Mouse (Mus musculus): ENCODE data around the gene Zfp213. TPM values are rescaled to one million over a fixed set of nuclear protein-coding genes. Genes with fewer than 3 reads are reported as not detected.
A peak's percentile ranks its signal among the peaks of the same experiment; 100 is the strongest.

Gene Zfp213
- polyA plus RNA-seq, 1 experiment from 2014 or later: 18.1 TPM

DNA sequence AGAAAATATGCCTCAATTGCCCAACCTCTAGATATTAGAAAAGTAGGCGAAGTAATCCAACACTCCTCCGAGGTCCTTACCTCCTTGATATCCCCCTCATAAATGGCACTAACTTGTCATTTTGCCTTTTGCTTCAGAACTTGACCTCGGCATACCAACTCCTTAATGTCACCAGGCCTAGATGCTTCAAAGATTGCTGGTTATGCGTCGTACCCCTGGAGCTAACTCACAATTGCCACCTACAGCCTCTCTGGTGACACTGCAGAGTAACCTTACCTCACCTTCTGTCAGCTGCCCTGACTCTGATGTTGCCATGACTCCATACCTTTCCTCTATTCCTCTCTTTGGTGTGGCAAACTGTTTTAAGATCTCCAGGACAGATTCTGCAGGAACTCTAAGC, 2.7 kb upstream of the Zfp213 start:
- no peak for ATAC-seq (ENCODE audit: insufficient number of reproducible peaks, insufficient read depth, low FRiP score, low read depth)
- Histone ChIP-seq H3K4me2 (replicated peaks; ENCODE audit: low read depth, low read length) (no peak overlapping the region), H3K36me3 (ENCODE audit: control insufficient read depth, insufficient read depth, low read length) (no peaks in the 10 kb centered on the region), H3K9me3 (ENCODE audit: control insufficient read depth, low read depth, low read length) (no peaks in the 10 kb centered on the region), H3K4me3 (ENCODE audit: low read depth, low read length) (no peak overlapping the region), H3K9ac (replicated peaks; ENCODE audit: low read depth, low read length) (no peak overlapping the region), H3K27me3 (ENCODE audit: control insufficient read depth, insufficient read depth, low read length) (no peaks in the 10 kb centered on the region), H3K27ac (ENCODE audit: low read length) (no peak overlapping the region), H3K4me1 (ENCODE audit: control insufficient read depth, insufficient read depth, low read length) (peaks cover 5% of the 10 kb centered on the region; the same call in 1 of the 2 replicates)
- WGBS: 50% methylated on average over 5 of the region's 5 CpGs

DNA sequence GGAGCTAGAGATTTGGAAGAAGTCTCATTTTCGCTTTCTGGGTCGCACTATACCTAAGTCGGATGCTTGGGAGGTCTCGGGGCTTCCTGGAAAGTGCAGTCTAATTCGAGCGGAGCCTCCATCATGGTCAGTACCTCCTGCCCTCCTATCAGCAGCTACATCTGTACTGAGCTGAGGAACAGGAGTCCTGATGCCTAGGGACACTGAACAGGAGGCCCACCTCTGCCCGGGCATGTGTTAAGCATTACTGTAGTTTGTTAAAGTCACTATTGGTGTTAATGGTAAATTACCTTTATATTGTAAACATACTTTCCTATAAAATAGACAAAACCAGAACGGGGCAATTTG, 304 bp upstream of the Zfp213 start:
- no peaks in the 10 kb centered on the region for H3K27me3 ChIP-seq (ENCODE audit: control insufficient read depth, insufficient read depth, low read length)
- peak overlapping the region; percentile 71 for H3K4me3 ChIP-seq (ENCODE audit: low read depth, low read length)
- H3K36me3 ChIP-seq (ENCODE audit: control insufficient read depth, insufficient read depth, low read length): peaks cover 15% of the 10 kb centered on the region
- peak overlapping the region; percentile 95; the same call in 1 of the 2 replicates for H3K27ac ChIP-seq (ENCODE audit: low read length)
- peak; percentile 75 for ATAC-seq (ENCODE audit: insufficient number of reproducible peaks, insufficient read depth, low FRiP score, low read depth)
- peaks cover 5% of the 10 kb centered on the region; the same call in 1 of the 2 replicates for H3K4me1 ChIP-seq (ENCODE audit: control insufficient read depth, insufficient read depth, low read length)
- H3K4me2 ChIP-seq (replicated peaks; ENCODE audit: low read depth, low read length): peak overlapping the region; percentile 80
- H3K9ac ChIP-seq (replicated peaks; ENCODE audit: low read depth, low read length): peak overlapping the region; percentile 95
- no peaks in the 10 kb centered on the region for H3K9me3 ChIP-seq (ENCODE audit: control insufficient read depth, low read depth, low read length)
- WGBS: 0% methylated on average over 8 of the region's 8 CpGs

DNA sequence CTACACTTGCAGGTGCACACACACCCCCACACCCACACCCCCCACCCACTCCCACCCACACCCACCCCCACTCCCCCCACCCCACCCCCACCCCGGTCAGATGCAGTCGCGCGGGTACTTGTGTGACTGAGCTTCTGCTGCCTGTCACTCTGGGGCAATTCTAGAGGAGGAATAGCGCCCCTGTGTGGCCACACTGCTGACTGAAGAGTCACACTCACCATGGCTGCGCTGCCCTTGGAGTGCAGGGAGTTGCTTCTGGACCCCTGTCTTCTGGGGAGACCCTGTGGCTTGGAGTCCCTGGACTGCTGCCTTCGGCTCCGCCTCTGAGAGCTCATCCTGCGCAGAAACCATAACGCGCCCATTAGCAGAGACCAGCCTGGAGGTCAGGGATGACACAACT, 4.3 kb downstream of the Zfp213 start:
- ATAC-seq (ENCODE audit: insufficient number of reproducible peaks, insufficient read depth, low FRiP score, low read depth): no peak
- no peak overlapping the region for H3K4me3 ChIP-seq (ENCODE audit: low read depth, low read length)
- peaks cover 2% of the 10 kb centered on the region; the same call in 1 of the 2 replicates for H3K4me1 ChIP-seq (ENCODE audit: control insufficient read depth, insufficient read depth, low read length)
- 57% methylated on average over 11 of the region's 11 CpGs for WGBS
- H3K9ac ChIP-seq (replicated peaks; ENCODE audit: low read depth, low read length): no peak overlapping the region
- H3K4me2 ChIP-seq (replicated peaks; ENCODE audit: low read depth, low read length): no peak overlapping the region
- H3K27ac ChIP-seq (ENCODE audit: low read length): no peak overlapping the region
- peaks cover 53% of the 10 kb centered on the region for H3K36me3 ChIP-seq (ENCODE audit: control insufficient read depth, insufficient read depth, low read length)
- H3K27me3 ChIP-seq (ENCODE audit: control insufficient read depth, insufficient read depth, low read length): no peaks in the 10 kb centered on the region
- no peaks in the 10 kb centered on the region for H3K9me3 ChIP-seq (ENCODE audit: control insufficient read depth, low read depth, low read length)

DNA sequence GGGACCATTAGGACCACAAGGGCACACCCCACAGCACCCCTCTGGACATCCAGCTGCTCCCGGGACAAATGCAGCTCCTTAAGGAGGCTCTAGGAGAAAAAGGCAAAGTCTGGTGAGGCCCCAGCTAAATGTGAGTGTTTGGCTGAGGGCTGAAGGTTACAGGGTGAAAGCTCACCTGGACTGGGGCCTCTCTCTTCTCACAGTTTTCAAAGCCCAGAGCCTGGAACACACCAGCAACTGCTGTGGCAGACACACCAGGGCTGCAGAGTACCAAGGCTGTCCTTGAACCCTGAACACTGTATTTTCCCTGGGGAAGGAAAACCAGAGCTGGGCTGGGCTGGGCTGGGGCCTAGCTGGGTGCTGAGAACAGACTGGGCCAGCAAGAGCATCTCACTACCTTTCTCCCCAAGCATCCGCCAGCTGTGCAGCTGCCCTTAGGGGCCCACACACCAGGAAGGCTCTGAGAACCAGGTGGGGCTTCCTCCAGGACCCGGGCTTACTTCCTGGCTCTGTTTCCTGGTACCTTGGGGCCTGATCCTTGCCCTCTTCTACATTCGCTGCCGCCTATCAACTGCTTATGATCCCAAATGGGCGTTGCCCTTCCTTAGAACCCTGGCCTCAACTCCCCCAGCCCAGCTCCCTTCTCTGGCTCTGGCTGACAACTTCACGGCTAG, 8.7 kb downstream of the Zfp213 start:
- ATAC-seq (ENCODE audit: insufficient number of reproducible peaks, insufficient read depth, low FRiP score, low read depth): no peak
- WGBS: 80% methylated on average over 7 of the region's 7 CpGs
- Histone ChIP-seq H3K27me3 (ENCODE audit: control insufficient read depth, insufficient read depth, low read length) (no peaks in the 10 kb centered on the region), H3K9ac (replicated peaks; ENCODE audit: low read depth, low read length) (no peak overlapping the region), H3K9me3 (ENCODE audit: control insufficient read depth, low read depth, low read length) (no peaks in the 10 kb centered on the region), H3K4me3 (ENCODE audit: low read depth, low read length) (no peak overlapping the region), H3K4me2 (replicated peaks; ENCODE audit: low read depth, low read length) (no peak overlapping the region), H3K27ac (ENCODE audit: low read length) (no peak overlapping the region), H3K36me3 (ENCODE audit: control insufficient read depth, insufficient read depth, low read length) (peaks cover 47% of the 10 kb centered on the region), H3K4me1 (ENCODE audit: control insufficient read depth, insufficient read depth, low read length) (peaks cover 7% of the 10 kb centered on the region; the same call in 1 of the 2 replicates)

DNA sequence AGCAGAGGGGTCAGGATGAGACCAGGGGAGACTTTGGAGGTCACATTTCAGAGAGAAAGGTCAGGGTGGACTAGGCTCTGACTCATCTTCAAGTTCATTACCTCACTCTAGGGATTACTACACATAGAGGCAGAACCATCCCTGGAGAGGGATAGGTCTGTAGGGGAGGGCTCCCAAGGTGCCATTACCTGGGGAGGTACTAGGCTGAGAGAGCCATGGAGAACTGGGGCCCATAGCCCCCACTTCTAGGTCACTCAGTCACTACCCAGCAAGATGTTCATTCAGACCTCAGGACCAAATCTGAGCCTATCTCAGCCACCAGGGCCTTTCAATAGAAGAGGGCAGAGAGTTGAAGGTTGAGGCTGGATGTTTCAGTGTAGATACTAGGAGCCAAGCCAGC, 9.7 kb downstream of the Zfp213 start:
- ATAC-seq (ENCODE audit: insufficient number of reproducible peaks, insufficient read depth, low FRiP score, low read depth): no peak
- Histone ChIP-seq H3K9ac (replicated peaks; ENCODE audit: low read depth, low read length) (no peak overlapping the region), H3K4me1 (ENCODE audit: control insufficient read depth, insufficient read depth, low read length) (peaks cover 7% of the 10 kb centered on the region; the same call in 1 of the 2 replicates), H3K36me3 (ENCODE audit: control insufficient read depth, insufficient read depth, low read length) (peaks cover 40% of the 10 kb centered on the region), H3K4me3 (ENCODE audit: low read depth, low read length) (no peak overlapping the region), H3K4me2 (replicated peaks; ENCODE audit: low read depth, low read length) (no peak overlapping the region), H3K27me3 (ENCODE audit: control insufficient read depth, insufficient read depth, low read length) (no peaks in the 10 kb centered on the region), H3K9me3 (ENCODE audit: control insufficient read depth, low read depth, low read length) (no peaks in the 10 kb centered on the region), H3K27ac (ENCODE audit: low read length) (no peak overlapping the region)

DNA sequence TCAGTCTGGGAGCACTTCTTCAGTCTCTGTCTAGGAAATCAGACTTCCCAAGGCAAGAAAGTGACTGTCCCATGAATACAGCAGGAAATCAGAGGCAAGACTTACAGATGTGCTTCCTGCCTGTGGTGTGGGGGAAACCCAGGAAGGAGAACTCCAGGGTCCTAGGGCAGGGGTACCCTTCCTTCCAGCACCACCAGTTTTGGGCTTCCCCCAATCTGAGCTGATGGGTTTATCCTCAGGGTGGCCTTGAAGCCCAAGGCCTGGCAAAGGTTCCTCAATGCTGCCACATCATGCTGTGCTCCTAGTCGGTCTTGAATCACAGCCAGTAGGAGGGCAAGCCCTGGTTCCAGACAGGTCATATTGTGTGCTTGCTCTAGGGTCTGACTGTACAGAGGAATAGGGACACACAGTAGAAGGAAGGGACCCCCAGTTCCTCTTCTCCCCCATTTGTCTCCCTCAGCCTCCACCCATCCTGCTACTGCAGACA, 10.4 kb downstream of the Zfp213 start:
- Histone ChIP-seq H3K9me3 (ENCODE audit: control insufficient read depth, low read depth, low read length) (no peaks in the 10 kb centered on the region), H3K9ac (replicated peaks; ENCODE audit: low read depth, low read length) (no peak overlapping the region), H3K27me3 (ENCODE audit: control insufficient read depth, insufficient read depth, low read length) (no peaks in the 10 kb centered on the region), H3K4me1 (ENCODE audit: control insufficient read depth, insufficient read depth, low read length) (peaks cover 7% of the 10 kb centered on the region; the same call in 1 of the 2 replicates), H3K4me2 (replicated peaks; ENCODE audit: low read depth, low read length) (no peak overlapping the region), H3K36me3 (ENCODE audit: control insufficient read depth, insufficient read depth, low read length) (peaks cover 34% of the 10 kb centered on the region; the same call in 1 of the 2 replicates), H3K27ac (ENCODE audit: low read length) (no peak overlapping the region), H3K4me3 (ENCODE audit: low read depth, low read length) (no peak overlapping the region)
- WGBS: 52% methylated on average over 1 of the region's 1 CpGs
- no peak for ATAC-seq (ENCODE audit: insufficient number of reproducible peaks, insufficient read depth, low FRiP score, low read depth)

DNA sequence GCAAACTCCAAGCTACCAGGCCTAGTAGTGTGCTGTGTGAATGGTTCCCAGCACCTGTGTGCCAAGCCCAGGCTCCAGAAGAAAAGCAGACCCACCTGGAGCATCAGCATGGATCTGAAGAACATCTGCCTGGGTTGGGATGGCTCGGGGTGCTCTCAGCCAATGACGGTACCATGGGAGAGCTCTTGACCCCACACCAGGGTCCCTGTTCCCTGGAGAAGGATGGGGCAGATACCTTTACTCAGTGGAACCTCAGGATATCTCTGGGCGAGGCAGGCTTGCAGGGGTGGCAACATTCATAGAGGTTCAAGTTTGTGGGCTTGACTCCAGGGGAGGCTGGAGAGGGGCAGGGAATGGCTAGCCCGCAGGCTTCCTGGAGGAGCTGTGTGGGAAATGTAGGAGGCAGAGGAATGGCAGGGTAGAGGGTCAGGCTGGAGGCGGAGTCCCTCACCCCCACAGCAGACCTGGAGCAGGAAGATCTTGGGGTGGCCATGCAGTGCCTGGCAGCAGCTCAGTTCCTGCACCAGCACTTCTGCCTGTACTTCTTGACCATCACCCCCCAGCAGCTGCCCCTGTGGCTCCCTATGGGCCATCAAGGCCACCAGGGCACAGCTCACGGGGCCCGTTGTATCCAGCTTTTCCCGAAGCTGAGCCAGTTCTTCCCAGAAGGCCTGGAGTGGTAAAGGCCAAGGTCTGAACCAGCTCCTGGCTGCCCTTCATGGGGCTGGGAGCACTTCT, 11.0 kb downstream of the Zfp213 start:
- Histone ChIP-seq H3K4me3 (ENCODE audit: low read depth, low read length) (no peak overlapping the region), H3K27ac (ENCODE audit: low read length) (no peak overlapping the region), H3K4me2 (replicated peaks; ENCODE audit: low read depth, low read length) (no peak overlapping the region), H3K36me3 (ENCODE audit: control insufficient read depth, insufficient read depth, low read length) (peaks cover 27% of the 10 kb centered on the region; the same call in 1 of the 2 replicates), H3K4me1 (ENCODE audit: control insufficient read depth, insufficient read depth, low read length) (peaks cover 7% of the 10 kb centered on the region; the same call in 1 of the 2 replicates), H3K27me3 (ENCODE audit: control insufficient read depth, insufficient read depth, low read length) (no peaks in the 10 kb centered on the region), H3K9ac (replicated peaks; ENCODE audit: low read depth, low read length) (no peak overlapping the region), H3K9me3 (ENCODE audit: control insufficient read depth, low read depth, low read length) (no peaks in the 10 kb centered on the region)
- ATAC-seq (ENCODE audit: insufficient number of reproducible peaks, insufficient read depth, low FRiP score, low read depth): no peak
- 82% methylated on average over 8 of the region's 8 CpGs for WGBS

DNA sequence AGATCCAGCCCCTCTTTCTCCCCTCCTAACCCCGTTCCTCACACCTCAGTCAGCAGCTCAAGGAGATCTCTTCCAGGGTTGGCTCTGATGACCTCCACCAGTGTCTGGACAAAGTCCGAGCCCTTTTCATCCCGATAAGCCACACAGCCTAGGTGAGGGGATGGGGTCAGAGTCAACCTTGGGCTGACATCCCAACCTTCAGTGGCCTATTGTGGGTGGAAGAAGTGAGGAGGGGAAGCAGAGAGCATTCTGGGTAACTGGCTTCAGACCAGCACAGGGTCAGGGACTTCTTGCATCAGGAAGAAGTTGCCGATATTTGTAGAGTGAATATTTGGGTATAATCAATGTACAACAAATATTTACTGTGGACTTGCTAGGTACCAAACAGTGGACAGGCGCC, 12.1 kb downstream of the Zfp213 start:
- no peaks in the 10 kb centered on the region for H3K27me3 ChIP-seq (ENCODE audit: control insufficient read depth, insufficient read depth, low read length)
- no peak overlapping the region for H3K27ac ChIP-seq (ENCODE audit: low read length)
- 54% methylated on average over 5 of the region's 5 CpGs for WGBS
- H3K4me2 ChIP-seq (replicated peaks; ENCODE audit: low read depth, low read length): no peak overlapping the region
- H3K36me3 ChIP-seq (ENCODE audit: control insufficient read depth, insufficient read depth, low read length): peaks cover 16% of the 10 kb centered on the region; the same call in 1 of the 2 replicates
- H3K4me1 ChIP-seq (ENCODE audit: control insufficient read depth, insufficient read depth, low read length): peaks cover 7% of the 10 kb centered on the region; the same call in 1 of the 2 replicates
- no peak overlapping the region for H3K4me3 ChIP-seq (ENCODE audit: low read depth, low read length)
- no peaks in the 10 kb centered on the region for H3K9me3 ChIP-seq (ENCODE audit: control insufficient read depth, low read depth, low read length)
- no peak for ATAC-seq (ENCODE audit: insufficient number of reproducible peaks, insufficient read depth, low FRiP score, low read depth)
- H3K9ac ChIP-seq (replicated peaks; ENCODE audit: low read depth, low read length): no peak overlapping the region

All from stomach, embryonic 14.5 days (tissue).